Mouse (Mus musculus) cerebellum, adult 8-10 months (tissue): ENCODE results near the gene Tgfbr3.
"Not testable (repeated sequence)": the region's sequence is repeated elsewhere in the genome, so short reads cannot be mapped to it uniquely, and the experiment has no call there.

ENCODE experiments used
- DNase-seq: peaks from one replicate; pipeline ENCODE4 v3.0.0; 2022

Tgfbr3 gene

DNA sequence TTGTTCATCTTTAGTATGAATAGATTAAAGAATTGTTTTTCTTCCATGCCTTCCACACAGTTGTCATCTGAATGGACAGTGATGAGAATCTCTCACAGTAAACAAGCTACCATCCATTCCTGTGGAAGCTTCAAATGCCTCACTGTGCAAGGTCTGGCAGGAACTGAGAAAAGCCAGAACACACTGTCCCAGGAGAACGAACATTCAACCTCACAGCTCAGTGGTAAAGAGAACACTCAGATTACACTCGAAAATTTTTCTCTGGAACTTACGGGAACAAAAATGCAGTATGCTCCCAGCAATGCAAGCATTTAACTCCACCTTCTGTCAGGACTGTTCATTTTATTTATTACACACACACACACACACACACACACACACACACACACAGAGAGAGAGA, 13.2 kb downstream of the Tgfbr3 start:
- no peak for DNase-seq

GRCm38 (mm10) chr5:107272252-107273028, 17.0 kb downstream of the Tgfbr3 start:
- no peak for DNase-seq

GRCm38 (mm10) chr5:107269006-107269328, 20.5 kb downstream of the Tgfbr3 start:
- no peak for DNase-seq

DNA sequence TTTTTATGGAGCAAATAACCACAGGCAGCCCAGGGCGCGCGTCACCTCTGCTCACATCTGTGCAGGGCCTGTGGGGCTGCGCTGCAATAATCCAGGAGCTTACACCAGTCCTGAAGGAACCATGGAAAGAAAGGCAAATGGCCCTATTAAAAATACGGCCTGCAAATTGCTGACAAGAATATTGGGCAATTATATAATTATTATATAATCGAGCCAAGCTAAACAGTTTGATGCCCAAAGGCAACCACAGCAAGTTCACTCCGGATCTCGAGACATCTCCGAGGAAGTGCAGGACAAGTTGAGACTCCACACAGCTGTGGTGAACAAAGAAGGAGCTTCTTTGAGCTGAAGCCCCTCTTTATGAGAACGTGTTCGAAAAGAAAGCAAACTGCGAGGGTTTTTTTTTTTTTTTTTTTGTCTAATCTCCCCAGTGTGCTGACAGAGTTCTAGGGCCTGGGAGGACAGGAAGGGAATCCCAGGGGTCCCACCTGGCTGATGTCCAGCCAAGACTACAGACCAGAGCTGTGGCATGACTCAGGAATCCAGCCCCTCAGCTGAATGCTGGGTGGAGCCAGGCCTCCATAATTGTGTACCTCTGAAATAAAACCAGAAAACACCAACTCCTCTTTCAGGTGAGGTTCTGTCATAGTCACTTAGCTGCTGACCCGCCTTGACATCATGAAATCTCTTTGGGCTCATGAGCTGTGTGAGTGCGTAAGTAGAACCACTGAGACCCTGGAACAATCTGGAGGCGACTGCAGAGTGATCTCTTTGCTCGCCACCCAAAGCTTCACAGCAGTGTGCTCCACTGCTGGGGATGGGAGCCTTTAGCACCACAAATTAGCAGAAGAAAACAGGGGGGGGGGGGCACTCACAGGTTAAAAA, 21.1 kb downstream of the Tgfbr3 start:
- no peak for DNase-seq

GRCm38 (mm10) chr5:107266566-107266965, 22.9 kb downstream of the Tgfbr3 start:
- no peak for DNase-seq

GRCm38 (mm10) chr5:107264426-107265360, 24.7 kb downstream of the Tgfbr3 start:
- DNase-seq: no peak

- no peak for DNase-seq
Observed at GRCm38 (mm10) chr5:107263836-107264235, 25.6 kb downstream of the Tgfbr3 start.

- no peak for DNase-seq
Observed at GRCm38 (mm10) chr5:107261930-107262329, 27.5 kb downstream of the Tgfbr3 start.

DNA sequence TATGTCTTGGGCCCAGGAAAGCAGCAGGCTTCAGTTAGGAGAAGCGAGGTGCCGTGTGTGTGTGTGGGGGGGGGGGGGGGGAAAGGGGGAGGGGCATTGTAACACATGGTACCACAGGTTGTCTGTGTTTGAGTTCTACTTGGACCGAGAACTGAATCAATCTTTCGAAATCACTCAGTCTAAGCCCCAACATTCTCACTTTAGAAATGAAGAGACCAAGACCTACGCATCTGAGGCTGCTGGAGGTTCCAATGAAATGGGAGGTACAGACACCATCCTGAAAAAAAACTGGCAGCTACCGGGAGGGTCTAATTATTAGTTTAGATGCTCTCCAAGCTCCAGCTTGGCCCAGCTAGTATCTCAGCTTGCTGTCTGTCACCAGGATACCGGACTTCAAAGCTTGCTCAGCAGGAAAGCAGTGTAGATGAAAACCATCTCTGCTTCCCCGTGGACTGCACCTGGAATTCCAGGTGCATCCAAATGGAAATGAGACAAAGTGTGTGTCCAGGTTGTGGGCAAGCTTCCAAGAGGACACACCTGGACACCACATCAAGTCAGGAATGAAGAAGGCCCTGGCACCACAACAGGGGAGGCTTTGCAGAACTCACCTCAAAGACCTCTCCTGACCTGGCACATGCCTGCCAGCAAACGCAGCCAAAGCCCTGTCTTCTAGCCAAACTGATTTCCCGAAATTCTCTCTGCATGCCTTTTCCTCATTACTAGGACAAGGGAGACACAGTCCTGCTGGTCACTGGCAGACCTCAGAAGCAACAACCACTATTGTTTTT, 28.5 kb downstream of the Tgfbr3 start:
- DNase-seq: peak; percentile 74

GRCm38 (mm10) chr5:107259487-107260040, 29.9 kb downstream of the Tgfbr3 start:
- DNase-seq: no peak

DNA sequence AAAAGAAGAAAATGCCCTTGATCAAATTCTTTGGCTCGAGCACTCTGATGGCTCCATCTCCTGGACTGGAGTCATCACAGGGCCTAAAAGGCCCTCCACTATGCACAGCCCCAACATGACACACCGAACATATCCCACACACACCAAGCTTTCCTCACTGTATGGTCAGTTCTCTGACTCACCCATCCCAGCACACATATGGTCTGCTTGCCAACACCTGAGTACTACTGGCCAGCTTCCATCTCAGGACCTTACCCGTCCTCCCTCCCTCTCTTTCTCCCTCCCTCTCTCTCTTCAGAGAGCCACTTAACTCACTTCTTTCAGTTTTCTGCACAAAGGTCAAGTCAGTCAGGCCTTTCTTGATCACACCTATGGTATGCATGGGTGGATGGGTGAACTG, 36.0 kb downstream of the Tgfbr3 start:
- no peak for DNase-seq

- no peak for DNase-seq
Observed at GRCm38 (mm10) chr5:107252435-107252834, 37.0 kb downstream of the Tgfbr3 start.

GRCm38 (mm10) chr5:107251751-107252305, 37.6 kb downstream of the Tgfbr3 start:
- DNase-seq: no peak

GRCm38 (mm10) chr5:107250548-107251272, 38.7 kb downstream of the Tgfbr3 start:
- DNase-seq: no peak

- no peak for DNase-seq
Observed at GRCm38 (mm10) chr5:107248732-107249131, 40.7 kb downstream of the Tgfbr3 start.

- DNase-seq: not testable (repeated sequence)
Observed at GRCm38 (mm10) chr5:107248302-107248701, 41.1 kb downstream of the Tgfbr3 start.

GRCm38 (mm10) chr5:107247786-107248185, 41.6 kb downstream of the Tgfbr3 start:
- DNase-seq: no peak

- no peak for DNase-seq
Observed at GRCm38 (mm10) chr5:107243445-107243844, 46.0 kb downstream of the Tgfbr3 start.

DNA sequence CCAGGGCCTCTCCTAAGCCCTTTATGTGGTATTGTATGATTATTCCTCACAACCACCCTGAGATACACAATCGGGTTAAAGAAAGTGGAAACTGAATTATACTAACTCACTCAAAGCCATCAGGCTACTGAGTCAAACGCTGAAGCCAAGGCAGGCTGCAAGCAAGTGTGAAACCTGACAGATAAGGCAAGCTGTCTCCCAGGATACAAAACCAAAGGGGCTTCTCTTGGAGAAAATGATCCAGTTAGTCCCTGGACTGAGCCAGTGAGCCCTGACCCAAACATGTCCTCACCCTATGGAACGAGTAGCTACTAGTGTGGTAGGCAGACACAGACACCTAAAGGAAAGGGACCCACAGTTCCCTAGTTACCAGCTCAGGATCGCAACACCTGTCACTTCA, 46.4 kb downstream of the Tgfbr3 start:
- no peak for DNase-seq

- DNase-seq: no peak
Observed at GRCm38 (mm10) chr5:107240276-107240675, 49.2 kb downstream of the Tgfbr3 start.

- no peak for DNase-seq
Observed at GRCm38 (mm10) chr5:107237971-107238426, 51.4 kb downstream of the Tgfbr3 start.
